Mouse (Mus musculus) urinary bladder, postnatal 10 days (tissue): Measurements from ENCODE around the gene Pycard.
A peak's percentile ranks its signal among the peaks of the same experiment; 100 is the strongest.
"Not testable (repeated sequence)": the region's sequence is repeated elsewhere in the genome, so short reads cannot be mapped to it uniquely, and the experiment has no call there.

Experiments used
- DNase-seq: peaks from one replicate; pipeline ENCODE4 v3.0.0; 2022; ENCODE audit warnings: low spot score

Pycard gene

DNA sequence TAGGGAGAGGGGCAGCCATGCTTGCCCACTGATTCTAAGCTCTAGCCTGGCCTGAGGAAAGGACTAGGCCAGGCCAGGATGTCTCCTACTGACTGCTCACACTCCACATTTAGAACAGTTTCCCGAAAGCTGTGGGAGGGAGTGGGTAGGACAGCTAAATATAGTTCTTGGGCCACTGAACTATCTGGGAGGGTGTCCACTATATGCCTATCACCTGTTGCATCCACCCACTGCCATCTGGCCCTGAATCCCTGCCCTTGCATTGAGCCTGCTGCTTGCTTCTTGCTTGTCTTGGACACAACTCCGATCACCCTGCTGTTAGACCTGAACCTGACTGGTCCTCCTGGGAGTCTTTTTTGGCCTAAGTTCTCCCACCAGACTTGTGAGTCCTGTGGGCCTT is 10.0 kb upstream of the Pycard start, which contains the start of gene Trim72:
Gene Trim72, plus strand, starts transcription at position 262 of the 400 bp plus-strand sequence.
- no peak for DNase-seq

GRCm38 (mm10) chr7:128003098-128003497 is 9.4 kb upstream of the Pycard start:
- no peak for DNase-seq

DNA sequence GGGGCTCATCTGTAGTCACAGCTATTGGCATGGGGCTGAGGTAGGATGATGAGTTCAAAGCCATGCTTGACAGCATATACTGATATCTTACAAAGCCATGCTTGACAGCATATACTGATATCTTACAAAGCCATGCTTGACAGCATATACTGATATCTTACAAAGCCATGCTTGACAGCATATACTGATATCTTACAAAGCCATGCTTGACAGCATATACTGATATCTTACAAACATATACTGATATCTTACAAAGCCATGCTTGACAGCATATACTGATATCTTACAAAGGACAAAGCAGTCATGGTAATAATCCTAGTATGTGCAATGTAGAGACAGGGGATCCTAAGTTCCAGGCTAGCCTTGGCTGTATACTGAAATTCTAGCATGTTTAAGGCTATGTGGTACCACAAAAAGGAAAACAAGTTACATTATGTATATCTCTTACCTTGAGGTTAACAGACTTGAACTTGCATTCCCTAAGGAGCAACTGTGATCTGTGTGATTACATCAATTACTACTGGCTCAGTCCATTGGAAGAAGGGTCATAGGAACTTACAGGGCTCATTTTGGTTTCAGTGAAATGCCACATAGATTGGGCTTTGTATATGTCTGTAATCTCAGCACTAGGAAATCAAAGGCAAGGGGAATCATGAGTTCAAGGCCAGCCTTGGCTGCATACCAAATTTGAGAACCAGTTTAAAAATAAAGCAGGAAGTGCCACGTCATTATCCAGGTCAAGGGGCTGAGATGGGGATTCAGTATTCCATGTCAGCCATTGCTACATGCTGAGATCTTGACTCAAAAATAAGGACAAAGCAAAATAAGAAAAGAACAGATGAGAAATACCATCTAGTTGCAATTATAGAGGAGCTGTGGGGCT is 6.6 kb upstream of the Pycard start:
- DNase-seq: no peak

- no peak for DNase-seq
These were observed 5.8 kb upstream of the Pycard start for GRCm38 (mm10) chr7:127999436-127999835.

- no peak for DNase-seq
These were observed 953 bp downstream of the Pycard start for GRCm38 (mm10) chr7:127992488-127993340.

DNA sequence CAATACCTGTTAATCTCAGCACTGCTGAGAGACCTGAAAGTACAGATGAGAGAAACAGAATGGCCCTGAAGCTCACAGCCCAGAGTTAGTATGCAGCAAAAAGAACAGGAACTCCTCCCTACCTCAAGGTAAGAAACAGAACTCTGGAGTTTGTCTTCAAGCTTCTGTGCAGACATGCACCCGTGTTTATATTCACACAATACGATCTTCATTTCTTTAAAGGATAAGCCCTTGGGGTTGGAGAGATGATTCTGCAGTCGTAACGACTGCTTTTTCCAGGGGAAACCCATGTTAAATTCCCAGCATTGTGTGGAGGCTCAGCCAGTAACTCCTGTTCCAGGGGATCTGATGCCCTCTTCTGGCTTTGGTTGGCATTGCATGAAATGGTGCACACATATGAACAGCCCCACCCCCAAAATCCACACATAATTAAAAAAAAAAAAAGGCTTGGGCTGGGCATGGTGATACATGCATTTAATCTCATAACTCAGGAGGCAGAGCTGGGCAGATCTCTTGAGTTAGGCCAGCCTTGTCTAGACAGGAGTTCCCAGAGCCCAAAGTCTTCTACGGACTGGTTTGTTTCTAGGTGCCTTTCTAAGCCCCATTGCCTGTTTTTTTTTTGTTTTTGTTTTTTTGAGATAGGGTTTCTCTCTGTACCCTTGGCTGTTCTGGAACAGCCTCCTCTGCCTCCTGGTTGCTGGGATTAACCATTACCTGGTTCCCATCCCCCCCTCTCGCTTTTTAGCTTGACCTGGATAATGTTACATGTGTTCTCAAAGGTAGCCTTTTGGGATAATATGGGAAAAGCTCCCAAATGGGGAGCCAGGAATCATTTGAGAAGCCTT is 1.8 kb downstream of the Pycard start:
- no peak for DNase-seq

- DNase-seq: no peak
These were observed 4.8 kb downstream of the Pycard start for GRCm38 (mm10) chr7:127988904-127989303.

DNA sequence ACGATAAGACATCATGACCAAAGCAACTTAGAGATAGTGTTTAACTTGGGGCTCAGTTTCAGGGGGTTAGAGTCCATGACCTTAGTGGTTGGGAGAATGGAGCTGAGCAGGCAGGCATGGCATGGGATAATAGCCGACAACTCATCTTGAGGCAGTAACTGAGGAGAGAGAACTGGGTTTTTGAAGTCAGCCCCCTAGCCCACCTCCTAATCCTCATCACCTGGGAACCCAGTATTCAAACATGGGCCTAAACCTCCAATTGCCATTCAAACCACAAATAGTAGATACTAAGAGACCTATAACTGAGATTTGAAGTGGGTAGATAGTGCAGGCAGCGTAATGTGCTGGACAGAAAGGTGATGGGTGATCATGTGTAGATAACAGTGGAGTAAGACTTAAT is 13.1 kb downstream of the Pycard start:
- DNase-seq: no peak

- no peak for DNase-seq
These were observed 14.8 kb downstream of the Pycard start for GRCm38 (mm10) chr7:127978856-127979255.

- DNase-seq: no peak
These were observed 19.2 kb downstream of the Pycard start for GRCm38 (mm10) chr7:127974413-127974930.

DNA sequence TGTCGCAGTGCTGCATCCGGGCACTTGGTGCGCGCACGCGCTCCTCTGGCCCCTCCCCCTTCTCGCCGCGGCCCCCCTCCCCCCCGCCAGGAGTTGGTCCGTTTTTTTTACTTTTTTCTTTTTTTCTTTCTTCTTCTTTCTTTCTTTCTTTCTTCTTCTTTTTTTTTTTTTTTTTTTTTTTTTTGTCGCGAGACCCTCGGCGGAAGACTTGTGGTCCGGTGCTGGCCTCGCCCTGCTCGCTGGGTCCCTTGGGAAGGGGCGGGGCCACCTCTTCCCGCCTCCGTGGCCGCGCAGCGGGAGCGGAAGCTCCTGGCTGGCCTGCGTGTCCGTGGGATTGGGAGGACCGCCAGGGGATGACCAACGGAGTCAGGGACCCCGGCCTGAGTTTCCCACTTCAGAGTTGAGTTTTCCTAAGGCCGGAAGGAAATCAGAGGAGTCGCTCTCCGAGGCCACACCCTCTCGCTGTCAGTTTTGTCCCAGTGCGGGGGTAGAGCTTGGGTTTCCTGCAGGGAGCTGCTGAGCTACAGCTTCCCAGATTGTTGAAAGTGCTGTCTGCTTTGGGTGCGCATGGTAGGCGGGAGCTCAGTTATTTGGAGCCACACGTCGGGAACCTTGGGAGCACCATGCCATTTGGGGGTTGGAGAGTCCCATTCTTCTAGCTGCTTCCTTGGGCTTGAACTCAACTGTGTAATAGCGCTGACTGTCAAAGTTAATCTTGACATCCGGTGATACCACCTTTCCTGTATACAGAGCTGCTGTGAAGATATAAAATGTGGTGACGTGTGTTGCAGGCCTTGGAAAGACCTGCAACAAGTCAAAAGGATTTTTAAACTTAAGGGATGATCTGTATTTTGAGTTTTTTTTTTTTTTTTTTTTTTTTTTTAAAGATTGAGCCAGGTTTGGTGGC is 25.5 kb downstream of the Pycard start:
- peak; percentile 34 for DNase-seq

- DNase-seq: peak; percentile 86
These were observed 26.4 kb downstream of the Pycard start, which contains the start of gene Fus for GRCm38 (mm10) chr7:127967004-127967921. Gene Fus, plus strand, starts transcription at chr7:127967457.

- DNase-seq: no peak
These were observed 27.2 kb downstream of the Pycard start for GRCm38 (mm10) chr7:127966371-127966918.

DNA sequence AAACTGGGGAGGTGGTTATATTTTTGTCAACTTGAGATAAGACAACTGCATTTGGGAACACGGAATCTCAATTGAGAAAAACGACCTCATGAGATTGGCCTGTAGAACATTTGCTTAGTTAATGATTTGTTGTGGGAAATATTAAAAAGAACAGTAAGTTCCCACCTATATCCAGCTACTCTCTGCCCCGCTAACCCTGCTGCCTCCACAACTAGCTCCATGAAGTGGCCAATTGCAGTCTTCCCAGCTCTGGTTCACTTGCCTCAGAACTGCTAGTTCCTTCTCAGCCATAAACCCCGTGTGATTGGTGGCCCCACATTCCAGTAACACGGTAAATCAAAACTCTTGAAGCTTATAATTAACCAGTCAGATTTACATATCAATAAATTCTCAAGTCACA is 34.3 kb downstream of the Pycard start:
- no peak for DNase-seq

GRCm38 (mm10) chr7:127952864-127953581 is 40.6 kb downstream of the Pycard start:
- DNase-seq: no peak

DNA sequence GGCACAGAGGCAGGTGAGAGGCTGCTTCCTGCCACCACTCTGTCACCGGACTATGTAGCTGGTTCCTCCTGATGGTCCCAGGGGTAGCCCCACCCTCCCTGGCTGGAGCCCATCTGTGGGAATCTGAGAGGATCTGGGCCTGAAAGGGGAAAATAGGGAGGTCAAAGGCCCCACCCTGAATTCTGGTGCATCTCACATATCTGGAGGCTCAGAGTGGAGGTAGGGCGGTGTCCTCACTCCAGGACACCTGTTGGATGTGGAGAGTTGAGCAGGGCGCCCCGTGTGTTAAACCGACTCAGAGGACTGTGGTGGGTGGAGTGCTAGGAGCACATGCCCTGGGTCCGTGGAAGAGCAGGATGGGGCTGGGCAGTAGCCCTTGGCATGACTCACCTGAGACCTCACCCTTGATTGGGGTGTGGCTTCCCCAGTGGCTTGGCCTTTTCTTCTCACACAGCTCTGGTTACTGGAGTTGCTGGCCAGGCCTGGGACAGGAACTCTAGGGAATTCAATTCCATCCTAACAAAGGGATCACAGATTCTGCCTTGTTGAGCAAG is 47.1 kb downstream of the Pycard start, which contains the start of gene Prss36:
Gene Prss36, minus strand, starts transcription at position 256 of the 554 bp plus-strand sequence.
- no peak for DNase-seq

- no peak for DNase-seq
These were observed 49.1 kb downstream of the Pycard start for GRCm38 (mm10) chr7:127944614-127945013.

- not testable (repeated sequence) for DNase-seq
These were observed 51.6 kb downstream of the Pycard start for GRCm38 (mm10) chr7:127942097-127942496.
